Mouse (Mus musculus): Measurements from ENCODE around the gene Reln.

Gene Reln

DNA sequence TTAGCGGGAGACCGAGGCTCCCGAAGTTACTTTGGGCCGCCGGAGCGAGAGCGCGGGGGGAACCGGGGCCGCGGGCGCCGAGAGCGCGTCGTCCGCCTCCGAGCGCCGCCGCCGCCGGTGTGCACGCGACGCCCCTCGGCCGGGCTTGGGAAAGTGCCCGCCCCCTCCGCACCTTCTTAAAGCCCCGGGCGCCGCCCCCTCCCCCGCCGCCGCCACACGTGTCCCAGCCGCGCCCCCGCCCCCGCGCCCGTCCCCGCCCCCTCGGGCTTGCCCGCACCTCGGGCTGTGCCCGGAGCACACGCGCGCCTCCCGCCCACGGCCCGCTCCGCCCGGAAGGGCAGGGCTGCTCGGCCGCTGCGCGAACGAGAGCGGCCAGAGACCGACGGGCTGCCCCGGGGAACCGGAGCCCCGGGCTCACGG lies at the start of gene Reln:
Reln (minus strand) TSS at position 147 of the 420 bp plus-strand sequence.
- peak; percentile 7 for DNase-seq

DNA sequence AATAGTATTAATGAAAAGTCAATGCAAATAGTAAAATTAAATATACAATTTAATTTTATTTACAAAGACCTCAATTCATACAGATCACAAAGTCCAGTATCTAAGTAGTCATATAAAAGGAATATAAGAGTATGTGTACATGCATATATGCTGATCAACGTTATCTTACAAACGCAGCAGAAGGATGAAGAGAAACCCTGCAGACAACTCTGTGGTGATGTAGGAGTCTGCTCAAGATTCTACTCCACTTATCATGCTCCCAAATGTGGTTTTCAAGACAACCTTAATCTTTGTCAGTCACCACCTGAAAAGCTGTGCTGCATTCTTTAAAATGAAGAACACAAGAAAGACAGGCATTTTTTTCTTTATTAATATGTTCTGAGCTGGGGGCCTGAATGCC lies 44.0 kb upstream of the Reln start:
- DNase-seq, result no peak

DNA sequence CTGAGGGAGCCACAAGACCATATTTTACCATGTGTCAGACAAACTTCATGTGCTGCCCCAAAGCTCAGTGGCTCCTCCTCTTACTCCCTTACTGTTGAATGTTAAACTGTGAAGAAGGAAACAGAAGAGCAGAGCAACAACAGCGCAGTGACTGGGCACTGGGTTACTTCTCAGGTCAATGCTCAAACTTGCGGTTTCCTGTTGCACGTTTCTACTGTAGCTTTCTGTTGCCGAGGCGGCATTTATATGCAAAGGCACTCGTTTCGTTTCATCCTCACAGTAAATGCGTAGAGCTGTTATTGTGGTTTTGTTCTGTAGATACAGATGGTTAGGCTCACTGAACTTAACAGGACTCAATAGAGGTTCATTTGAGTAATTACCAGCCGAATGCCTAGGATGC lies 16.0 kb upstream of the Reln start:
- DNase-seq, result no peak

DNA sequence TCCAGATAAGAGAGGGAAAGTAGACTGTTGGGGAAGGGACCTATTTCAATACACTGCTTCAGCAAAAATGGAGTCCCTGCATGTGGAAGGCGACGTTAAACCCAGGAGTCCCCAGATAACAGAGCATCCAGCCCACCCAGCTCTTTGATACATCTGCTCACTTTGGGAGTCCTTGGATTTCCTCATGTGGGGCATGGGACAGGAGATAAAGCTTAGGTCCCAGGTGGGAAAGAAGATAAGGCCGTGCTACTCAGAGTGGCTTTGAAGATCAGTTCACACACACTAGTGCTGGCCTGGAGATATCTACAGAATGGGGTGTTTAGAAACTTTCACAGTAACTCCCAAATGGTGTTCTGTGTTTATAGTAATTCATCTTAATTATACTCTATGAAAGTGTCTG lies 3.9 kb upstream of the Reln start:
- DNase-seq, result no peak

DNA sequence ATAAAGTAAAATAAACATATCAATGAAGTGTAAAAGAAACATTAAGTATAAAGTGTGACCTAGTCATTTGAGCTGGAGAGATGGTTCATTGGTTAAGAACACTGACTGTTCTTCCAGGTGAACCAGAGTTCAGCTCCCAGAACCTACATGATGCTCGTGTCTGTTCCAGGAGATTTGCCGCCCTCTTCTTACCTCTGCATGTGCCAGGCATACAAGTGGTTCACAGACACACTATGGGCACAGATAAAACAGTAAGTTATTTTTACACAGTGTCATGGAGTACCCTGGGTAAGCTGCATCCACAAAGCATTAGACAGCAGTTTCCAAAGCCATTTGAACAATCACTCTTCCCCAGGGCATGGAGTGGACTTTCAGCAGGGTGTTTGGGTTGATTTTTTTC lies 3.2 kb upstream of the Reln start:
- no peak for DNase-seq

DNA sequence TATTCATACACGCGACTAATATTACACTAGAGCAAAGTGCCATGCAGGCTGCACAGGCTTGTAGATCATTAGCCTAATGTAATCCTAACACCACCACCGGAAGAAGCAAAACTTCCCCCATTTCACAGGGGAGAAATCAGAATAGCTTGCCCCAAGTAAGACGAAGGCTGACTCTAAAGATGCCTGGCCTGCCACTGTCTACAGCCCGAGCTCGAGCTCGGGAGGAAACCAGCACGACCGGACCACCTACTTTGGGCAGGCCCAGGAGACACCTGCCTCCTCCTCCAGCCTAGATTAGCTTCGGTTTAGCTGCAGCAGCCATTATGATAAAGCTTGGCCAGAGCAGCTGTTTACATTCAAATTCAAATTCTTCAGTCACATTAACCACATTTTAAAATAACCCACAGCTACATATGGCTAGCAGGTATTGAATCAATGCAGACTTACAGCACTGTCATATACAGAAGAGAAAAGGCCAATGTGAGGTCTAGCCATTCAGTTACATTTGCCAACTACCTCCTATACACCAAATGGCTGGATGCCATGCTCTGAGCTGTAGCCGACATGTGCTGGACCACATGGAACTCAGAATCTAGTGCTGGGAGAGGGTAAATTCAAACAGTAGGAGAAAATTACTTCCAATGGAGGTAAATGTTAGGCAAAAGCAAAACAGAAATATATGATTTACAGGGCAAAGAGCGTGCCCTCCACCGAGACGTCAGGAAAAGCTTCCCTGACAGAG lies 1.6 kb upstream of the Reln start:
- DNase-seq, result no peak

DNA sequence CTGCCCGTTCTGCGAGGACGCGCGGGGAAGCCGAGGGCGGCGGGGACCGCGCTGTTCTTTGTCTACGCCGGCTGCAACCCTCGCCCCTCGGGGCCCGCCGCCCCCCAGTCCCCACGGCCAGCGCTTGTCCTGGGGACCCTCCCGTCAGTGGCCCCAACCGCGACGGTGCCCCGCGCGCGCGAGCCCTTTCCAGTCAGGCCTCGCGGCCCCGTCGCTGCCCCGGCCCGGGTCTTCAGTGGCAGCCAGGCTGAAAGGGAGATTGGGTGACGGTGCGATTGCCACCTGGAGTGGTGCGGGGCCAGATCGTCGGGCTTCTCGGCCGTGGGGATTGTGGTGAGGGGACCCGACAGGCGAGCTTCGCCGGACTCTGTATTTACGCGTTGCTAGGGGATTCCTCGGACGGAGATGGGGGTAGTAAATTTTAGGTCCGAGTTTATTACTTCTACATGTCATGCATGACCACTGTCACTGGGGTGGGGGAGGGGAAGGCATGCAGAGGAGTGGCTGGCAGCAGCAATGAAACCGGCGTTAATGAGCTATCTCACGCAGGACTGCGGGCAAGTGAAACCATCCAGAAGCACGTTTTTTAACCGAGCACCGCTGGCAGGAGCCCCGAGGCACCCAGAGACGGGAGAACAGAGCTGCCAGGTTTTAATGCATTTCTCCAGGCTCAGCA lies 612 bp upstream of the Reln start:
- no peak for DNase-seq

DNA sequence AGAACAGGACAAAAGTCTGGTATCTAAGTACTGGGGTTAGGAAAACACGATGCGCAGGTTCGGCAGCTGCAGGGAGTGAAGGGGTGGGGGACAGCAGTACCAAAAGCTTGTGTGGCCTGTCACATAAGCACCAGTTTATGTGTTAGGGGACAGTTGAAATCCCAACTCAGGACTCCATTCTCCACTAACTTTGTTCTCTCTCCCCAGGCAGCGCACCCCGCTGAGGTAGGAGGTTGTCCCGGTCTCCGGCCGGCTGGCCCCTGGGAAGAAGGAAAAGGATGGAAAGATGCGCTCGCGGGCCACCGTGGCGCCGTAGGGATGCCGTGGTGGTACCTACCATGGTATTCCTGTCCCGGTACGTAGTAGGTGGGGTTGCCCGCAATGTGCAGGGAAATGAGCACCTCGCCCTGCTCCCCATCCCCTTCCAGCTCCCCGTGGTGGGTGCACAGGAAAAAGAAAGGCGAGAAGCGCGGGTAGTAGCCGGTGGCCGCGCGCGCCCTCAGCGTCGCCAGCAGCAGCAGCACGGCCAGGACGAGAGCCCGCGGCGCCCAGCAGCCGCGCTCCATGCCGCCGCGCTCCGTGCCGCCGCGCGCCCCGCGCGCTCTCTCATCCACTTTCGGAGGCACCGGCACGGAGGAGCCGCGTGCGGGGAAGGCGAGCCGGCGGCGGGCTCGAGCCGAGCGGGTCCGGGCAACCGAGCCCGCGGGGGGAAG lies 503 bp downstream of the Reln start:
- DNase-seq, result no peak

DNA sequence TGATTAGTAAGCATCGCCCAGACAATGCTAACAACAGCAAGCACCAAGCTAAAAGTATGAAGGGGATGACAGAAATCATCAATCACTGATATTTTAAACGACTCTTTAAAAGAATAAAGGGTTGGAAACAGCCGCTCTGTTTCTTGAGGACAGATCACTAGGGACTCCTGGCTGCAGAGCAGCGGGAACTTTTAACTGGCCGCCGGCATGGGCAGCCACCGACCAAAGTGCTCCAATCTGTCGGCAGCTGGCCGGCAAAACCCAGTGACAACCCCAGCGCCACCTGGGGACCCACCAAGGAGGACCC lies 1.0 kb downstream of the Reln start:
- DNase-seq, result no peak

DNA sequence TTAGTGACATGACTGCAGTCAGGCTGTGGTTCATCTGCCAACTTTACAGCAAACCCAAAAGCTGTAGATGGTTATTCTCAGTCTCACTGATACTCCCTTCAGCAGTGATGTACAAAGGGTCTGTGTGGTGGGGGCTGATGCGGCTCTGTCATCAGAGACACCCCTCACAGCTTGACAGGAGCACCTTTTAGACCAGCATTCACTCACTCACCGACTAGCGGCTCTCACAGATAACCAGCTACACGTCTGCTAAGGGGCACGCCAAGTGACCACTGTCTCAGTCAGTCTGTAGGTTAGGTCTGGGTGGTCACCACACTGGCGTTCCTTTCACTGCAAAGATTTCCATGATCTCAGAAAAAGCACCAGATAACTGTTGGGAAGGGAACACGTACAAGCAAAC lies 2.0 kb downstream of the Reln start:
- DNase-seq, result no peak

DNA sequence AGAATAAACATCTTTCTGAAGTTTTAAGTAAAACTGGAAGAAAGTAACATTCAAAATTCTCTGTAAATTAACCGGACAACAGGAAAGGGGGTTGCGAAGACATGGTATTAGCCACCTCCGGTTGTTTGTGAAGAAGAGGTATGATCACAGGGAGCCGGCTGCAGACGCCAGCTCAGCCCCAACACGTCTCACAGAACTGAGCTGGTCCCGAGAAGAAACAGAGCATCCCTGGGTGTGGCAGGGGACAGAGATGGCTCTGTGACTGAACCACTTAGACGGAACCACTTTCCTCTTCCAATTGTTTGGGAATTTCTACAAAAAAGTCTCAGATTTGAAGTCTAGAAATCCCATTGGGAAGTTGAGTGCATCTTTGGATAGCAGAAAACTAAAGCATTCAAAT lies 3.5 kb downstream of the Reln start:
- no peak for DNase-seq

DNA sequence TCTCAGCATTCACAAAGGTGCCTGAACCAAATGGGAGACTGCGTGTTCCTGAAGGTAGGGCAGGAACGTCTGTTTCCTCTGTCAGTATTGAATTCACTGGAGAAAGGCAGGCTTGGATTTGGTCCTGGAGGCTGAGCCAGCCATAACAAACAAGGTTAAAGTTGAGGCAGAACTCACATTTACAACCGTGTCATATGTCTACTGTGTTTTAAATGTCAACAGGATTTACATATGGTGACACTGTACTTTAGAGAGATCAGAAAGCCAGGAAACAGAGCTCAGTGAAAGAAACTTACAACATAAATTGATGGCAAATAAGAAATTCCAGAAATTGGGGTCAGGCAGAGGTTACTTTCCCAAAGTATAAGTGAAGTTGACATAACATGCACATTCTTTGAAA lies 9.1 kb downstream of the Reln start:
- DNase-seq, result no peak

DNA sequence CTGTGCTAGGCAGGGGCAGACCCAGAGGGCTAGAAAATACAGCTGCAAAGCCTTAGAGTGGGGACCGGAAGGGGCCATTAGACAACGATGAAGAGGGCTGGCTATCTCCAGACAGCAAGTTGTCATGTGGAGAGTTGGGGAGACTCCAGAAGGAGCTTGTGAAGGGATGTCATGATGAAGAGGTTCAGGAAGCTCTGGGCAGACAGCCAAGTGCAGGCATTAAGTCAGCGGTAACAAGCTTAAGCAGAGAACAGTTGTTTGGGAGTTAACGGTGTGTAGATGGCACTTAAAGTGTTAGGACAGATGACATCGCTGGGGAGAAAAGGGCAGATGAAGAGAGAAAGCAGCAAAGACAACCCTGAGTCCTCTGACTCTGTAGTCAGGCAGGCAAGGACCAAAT lies 13.7 kb downstream of the Reln start:
- peak; percentile 11 for DNase-seq

DNA sequence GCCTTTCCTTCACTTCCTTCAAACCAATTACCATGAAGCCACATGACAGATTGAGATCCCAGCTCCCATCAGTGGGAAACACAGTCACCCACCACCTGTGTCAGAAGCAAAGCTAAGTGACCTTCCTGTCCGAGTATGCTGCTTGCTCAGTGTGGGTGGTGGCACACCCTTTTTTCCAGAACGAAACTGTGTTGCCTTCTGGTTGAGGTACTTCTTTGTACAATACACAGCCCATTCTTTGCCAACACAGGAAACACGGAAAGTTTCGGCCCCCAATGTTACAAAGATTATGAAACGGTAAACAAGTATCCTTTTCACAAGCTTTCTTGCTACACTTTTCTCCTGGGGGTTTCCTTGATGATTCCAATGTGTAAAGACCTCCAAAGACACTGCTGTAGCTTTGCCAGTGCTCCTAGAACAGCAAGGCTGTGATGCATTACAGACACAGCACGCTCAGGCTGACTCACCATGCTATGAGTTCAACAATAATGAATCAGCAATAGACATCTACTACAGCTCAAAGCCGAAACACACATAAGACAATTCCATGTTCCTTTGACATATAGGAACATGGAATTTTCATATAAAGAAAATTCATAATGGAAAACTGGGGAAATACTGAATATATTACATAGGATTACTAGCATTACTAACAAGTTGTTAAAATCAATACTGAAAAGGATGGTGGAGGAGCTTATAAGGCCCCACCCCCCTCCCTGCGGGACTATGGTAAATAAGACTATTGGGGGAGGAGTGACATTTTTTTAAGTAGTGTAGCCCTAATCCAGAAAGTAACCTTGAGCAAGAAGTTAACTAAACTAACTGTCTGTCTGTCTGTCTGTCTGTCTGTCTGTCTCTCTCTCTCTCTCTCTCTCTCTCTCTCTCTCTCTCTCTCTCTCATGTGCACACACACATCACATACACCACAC lies 15.8 kb downstream of the Reln start:
- DNase-seq, result no peak

DNA sequence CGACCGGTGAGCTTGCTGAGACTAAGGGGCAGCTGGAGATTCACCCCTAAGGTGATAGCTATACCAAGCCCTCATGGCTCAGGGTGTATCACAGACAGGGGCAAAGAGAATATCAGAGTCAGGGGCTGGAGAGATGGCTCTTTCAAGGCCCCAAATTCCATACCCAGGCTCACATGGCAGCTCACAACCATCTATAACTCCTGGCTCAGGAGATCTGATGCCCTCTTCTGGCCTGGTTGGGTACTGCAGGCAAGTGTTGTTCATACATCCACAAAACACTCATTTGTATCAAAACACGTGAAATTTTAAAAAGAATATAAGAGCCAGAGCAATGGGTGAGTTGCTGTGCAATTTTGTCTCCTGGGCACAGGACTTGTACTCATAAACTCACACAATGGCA lies 17.3 kb downstream of the Reln start:
- DNase-seq, result no peak

DNA sequence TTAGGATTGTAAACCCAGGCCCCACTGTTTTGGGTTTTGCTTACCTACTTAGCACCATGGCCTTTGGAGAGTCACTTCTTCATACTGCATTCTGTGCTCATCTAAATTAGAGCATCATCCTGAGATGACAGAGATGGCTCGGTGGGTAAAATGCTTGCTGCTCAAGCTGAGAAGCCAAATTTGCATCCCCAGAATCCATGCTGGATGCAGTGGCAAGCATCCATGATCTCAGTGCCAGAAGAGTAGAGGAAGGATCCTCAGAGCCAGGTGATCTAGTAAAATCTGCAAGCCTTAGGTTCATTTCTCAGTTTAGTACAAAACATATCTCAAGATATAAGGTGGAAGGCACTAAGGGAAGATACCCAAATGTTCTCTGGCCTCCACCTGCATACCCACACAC lies 20.7 kb downstream of the Reln start:
- no peak for DNase-seq

DNA sequence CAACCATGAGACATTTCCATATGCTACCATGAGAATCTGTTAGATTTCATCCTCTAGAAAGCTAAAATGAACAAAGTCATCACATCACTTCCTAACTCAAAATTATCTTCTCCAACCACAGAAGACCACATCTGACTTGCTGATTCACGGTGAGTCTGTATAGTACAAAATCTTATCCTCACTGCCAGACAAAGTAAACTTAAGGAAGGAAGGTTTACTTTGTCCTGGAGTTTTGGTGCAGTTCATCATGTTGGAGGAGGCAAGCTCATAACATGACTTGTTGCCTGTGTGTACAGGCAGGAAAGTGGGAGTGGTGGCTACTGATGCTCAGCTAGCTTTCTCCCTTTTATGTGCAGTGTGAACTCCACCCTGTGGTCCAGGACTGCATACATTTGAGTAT lies 26.7 kb downstream of the Reln start:
- no peak for DNase-seq

DNA sequence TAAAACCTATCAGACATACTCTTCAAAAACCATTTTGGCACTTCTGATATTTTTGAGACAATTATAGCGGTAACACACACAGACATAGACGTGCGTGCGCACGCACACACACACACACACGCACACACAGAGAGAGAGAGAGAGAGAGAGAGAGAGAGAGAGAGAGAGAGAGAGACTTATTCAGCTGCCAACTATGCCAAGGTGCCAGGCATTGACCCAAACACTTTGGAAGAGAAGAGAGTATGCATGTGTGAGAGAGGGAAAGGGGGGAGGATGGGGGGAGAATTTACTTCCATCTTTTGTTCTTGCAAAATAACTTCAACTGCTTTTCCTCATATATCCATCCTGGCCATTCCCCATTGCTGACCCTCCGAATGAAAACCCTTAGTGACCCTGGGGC lies 28.0 kb downstream of the Reln start:
- DNase-seq, result no peak

DNA sequence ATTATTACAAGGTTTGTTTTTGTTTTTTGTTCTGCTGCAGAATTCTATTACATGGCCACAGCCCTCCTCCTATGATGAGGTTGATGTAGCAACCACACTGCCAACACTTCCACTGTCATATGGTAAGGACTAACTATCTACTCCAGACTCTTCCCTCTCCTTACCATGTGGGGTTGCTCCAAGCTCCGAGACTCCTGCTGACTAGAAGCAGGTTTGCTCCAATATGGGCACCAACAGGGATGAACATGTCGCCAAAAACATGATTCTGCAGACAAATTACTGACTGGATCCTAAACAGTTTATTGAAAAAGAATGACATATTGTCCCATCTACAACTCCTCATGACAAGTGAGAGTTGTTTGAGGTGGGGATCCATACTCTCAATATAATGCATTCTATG lies 28.5 kb downstream of the Reln start:
- no peak for DNase-seq

DNA sequence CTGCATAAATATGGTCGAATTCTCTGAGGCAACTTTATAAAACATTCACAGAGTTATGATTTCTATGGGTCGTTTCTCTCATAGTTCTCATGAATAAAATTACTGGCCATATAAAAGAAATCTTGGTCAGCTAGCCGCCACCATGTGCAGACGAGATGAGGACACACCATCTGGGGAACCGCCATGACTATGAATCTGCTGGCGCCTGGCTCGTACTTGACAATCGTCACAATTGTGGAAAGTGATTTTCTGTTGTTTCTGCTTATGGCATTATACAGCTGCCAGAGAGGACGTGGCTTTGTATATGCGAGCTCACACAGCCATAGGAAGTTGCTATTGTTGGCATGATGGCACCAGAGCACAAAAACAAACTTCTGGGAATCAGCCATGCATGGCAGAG lies 31.5 kb downstream of the Reln start:
- no peak for DNase-seq

DNA sequence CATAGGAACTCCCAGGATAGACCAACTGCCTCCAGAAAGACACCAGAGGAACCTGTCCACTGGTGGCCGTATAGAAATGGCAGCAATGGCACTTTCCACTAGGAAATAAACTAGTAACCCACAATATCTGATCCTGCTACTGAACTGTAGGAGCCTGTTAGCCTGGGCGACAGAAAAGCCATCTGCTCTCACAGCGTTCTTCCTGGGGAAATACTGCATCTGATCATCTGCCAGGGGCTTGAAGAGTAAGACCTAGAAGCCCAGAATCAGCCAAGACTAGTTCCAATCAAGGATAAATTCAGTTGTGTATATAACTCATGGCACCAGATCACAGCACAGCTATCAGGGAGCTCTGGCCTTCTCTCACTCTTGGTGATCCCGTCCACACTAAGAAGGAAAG lies 33.5 kb downstream of the Reln start:
- no peak for DNase-seq

DNA sequence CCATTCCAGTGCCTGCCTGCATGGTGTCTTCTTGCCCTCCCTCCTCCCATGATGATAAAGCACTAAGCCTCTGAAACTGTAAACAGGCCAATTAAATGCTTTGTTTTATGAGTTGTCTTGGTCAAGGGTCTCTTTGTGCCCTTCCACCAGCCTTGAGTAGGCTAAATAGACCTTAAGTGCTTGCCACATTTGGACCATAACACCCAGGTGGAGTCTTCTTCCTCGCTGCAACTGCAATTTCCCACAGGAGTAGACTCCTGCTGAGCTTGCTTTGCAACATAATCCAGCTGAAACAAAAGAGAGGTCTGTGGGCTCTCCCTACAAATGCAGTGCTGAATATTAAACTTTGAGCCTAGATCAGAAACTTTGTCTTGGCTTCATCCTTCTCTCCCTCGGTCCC lies 35.5 kb downstream of the Reln start:
- DNase-seq, result no peak

DNA sequence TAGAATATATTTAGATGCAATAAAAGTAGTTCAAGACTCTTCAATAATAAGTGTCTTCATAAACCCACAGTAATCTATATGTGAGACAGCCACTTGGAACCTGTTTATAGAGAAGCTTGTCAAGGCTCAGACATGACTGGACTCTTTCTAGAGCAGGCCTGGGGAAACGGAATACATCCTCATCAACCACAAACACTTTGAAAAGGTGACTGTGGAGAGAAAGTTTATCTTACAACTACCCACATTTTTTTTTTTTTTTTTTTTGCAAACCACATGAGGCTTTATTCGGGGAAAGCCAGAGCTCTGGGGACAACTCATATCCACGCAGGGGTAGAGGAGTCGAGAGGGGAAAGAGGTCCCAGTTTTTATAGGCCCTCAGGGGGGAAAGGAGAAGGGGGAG lies 36.6 kb downstream of the Reln start:
- no peak for DNase-seq
